Mouse (Mus musculus): ENCODE measurements around the gene P4ha2. TPM values are rescaled to one million over a fixed set of nuclear protein-coding genes. Genes with fewer than 3 reads are reported as not detected.

Gene P4ha2
- polyA plus RNA-seq, 1 experiment from 2014 or later: 10.3 TPM

GRCm38 (mm10) chr11:54071726-54072445 lies 28.0 kb upstream of the P4ha2 start:
- no peak for ATAC-seq
- no peak overlapping the region for H3K4me3 ChIP-seq
- no peaks in the 10 kb centered on the region for H3K36me3 ChIP-seq
- no peak overlapping the region for H3K9ac ChIP-seq
- 60% methylated on average over 5 of the region's 5 CpGs for WGBS (ENCODE audit: insufficient replicate concordance)
- no peak overlapping the region for H3K27ac ChIP-seq
- H3K9me3 ChIP-seq (replicated peaks): no peaks in the 10 kb centered on the region
- H3K4me2 ChIP-seq: no peak overlapping the region
- H3K27me3 ChIP-seq (replicated peaks): peaks cover 68% of the 10 kb centered on the region
- no peaks in the 10 kb centered on the region for H3K4me1 ChIP-seq

GRCm38 (mm10) chr11:54073291-54073690 lies 26.6 kb upstream of the P4ha2 start:
- Histone ChIP-seq H3K4me3 (no peak overlapping the region), H3K27ac (no peak overlapping the region), H3K36me3 (no peaks in the 10 kb centered on the region), H3K9me3 (replicated peaks) (no peaks in the 10 kb centered on the region), H3K4me2 (no peak overlapping the region), H3K9ac (no peak overlapping the region), H3K4me1 (no peaks in the 10 kb centered on the region), H3K27me3 (replicated peaks) (peaks cover 54% of the 10 kb centered on the region)
- no peak for ATAC-seq
- 45% methylated on average over 4 of the region's 4 CpGs for WGBS (ENCODE audit: insufficient replicate concordance)

GRCm38 (mm10) chr11:54075353-54075752 lies 24.5 kb upstream of the P4ha2 start:
- Histone ChIP-seq H3K27ac (no peak overlapping the region), H3K27me3 (replicated peaks) (peaks cover 36% of the 10 kb centered on the region), H3K36me3 (no peaks in the 10 kb centered on the region), H3K4me1 (no peaks in the 10 kb centered on the region), H3K4me3 (no peak overlapping the region), H3K9ac (no peak overlapping the region), H3K4me2 (no peak overlapping the region), H3K9me3 (replicated peaks) (no peaks in the 10 kb centered on the region)
- 81% methylated on average over 6 of the region's 6 CpGs for WGBS (ENCODE audit: insufficient replicate concordance)
- ATAC-seq: no peak

- Histone ChIP-seq H3K4me3 (no peak overlapping the region), H3K9me3 (replicated peaks) (no peaks in the 10 kb centered on the region), H3K4me1 (no peaks in the 10 kb centered on the region), H3K27ac (no peak overlapping the region), H3K4me2 (no peak overlapping the region), H3K27me3 (replicated peaks) (peaks cover 31% of the 10 kb centered on the region), H3K9ac (no peak overlapping the region), H3K36me3 (no peaks in the 10 kb centered on the region)
- 79% methylated on average over 1 of the region's 1 CpGs for WGBS (ENCODE audit: insufficient replicate concordance)
- no peak for ATAC-seq
Measured at GRCm38 (mm10) chr11:54076101-54076500, 23.8 kb upstream of the P4ha2 start.

GRCm38 (mm10) chr11:54080435-54080834 lies 19.5 kb upstream of the P4ha2 start:
- no peak for ATAC-seq
- H3K4me3 ChIP-seq: no peak overlapping the region
- WGBS (ENCODE audit: insufficient replicate concordance): 46% methylated on average over 7 of the region's 7 CpGs
- peaks cover 6% of the 10 kb centered on the region; the same call in 1 of the 2 replicates for H3K4me1 ChIP-seq
- H3K36me3 ChIP-seq: no peaks in the 10 kb centered on the region
- no peaks in the 10 kb centered on the region for H3K9me3 ChIP-seq (replicated peaks)
- no peak overlapping the region for H3K4me2 ChIP-seq
- peaks cover 8% of the 10 kb centered on the region; the same call in 1 of the 2 replicates for H3K27me3 ChIP-seq (replicated peaks)
- no peak overlapping the region for H3K27ac ChIP-seq
- H3K9ac ChIP-seq: no peak overlapping the region

GRCm38 (mm10) chr11:54082725-54083124 lies 17.2 kb upstream of the P4ha2 start:
- ATAC-seq: no peak
- Histone ChIP-seq H3K9ac (no peak overlapping the region), H3K9me3 (replicated peaks) (no peaks in the 10 kb centered on the region), H3K4me2 (no peak overlapping the region), H3K4me3 (no peak overlapping the region), H3K27ac (no peak overlapping the region), H3K36me3 (no peaks in the 10 kb centered on the region), H3K27me3 (replicated peaks) (peaks cover 8% of the 10 kb centered on the region; the same call in 1 of the 2 replicates), H3K4me1 (peaks cover 6% of the 10 kb centered on the region; the same call in 1 of the 2 replicates)
- 60% methylated on average over 5 of the region's 5 CpGs for WGBS (ENCODE audit: insufficient replicate concordance)

- no peak overlapping the region for H3K27ac ChIP-seq
- no peaks in the 10 kb centered on the region for H3K9me3 ChIP-seq (replicated peaks)
- H3K4me2 ChIP-seq: no peak overlapping the region
- ATAC-seq: no peak
- no peaks in the 10 kb centered on the region for H3K36me3 ChIP-seq
- H3K4me1 ChIP-seq: peaks cover 6% of the 10 kb centered on the region; the same call in 1 of the 2 replicates
- 78% methylated on average over 1 of the region's 1 CpGs for WGBS (ENCODE audit: insufficient replicate concordance)
- peaks cover 8% of the 10 kb centered on the region; the same call in 1 of the 2 replicates for H3K27me3 ChIP-seq (replicated peaks)
- no peak overlapping the region for H3K9ac ChIP-seq
- no peak overlapping the region for H3K4me3 ChIP-seq
Measured at GRCm38 (mm10) chr11:54084976-54085375, 14.9 kb upstream of the P4ha2 start.

GRCm38 (mm10) chr11:54085816-54086215 lies 14.1 kb upstream of the P4ha2 start:
- no peak overlapping the region for H3K27ac ChIP-seq
- H3K36me3 ChIP-seq: no peaks in the 10 kb centered on the region
- no peak for ATAC-seq
- H3K4me1 ChIP-seq: peaks cover 6% of the 10 kb centered on the region; the same call in 1 of the 2 replicates
- no peak overlapping the region for H3K4me3 ChIP-seq
- no peak overlapping the region for H3K4me2 ChIP-seq
- no peaks in the 10 kb centered on the region for H3K9me3 ChIP-seq (replicated peaks)
- 50% methylated on average over 5 of the region's 5 CpGs for WGBS (ENCODE audit: insufficient replicate concordance)
- 0 out of 2 replicates have a peak, but pooled peaks cover 3% of the 10 kb centered on the region for H3K27me3 ChIP-seq (replicated peaks)
- no peak overlapping the region for H3K9ac ChIP-seq

GRCm38 (mm10) chr11:54088253-54088946 lies 11.5 kb upstream of the P4ha2 start:
- H3K9me3 ChIP-seq (replicated peaks): no peaks in the 10 kb centered on the region
- no peak for ATAC-seq

GRCm38 (mm10) chr11:54088947-54089317 lies 11.0 kb upstream of the P4ha2 start:
- Histone ChIP-seq H3K4me1 (no peaks in the 10 kb centered on the region), H3K27ac (no peak overlapping the region), H3K9me3 (replicated peaks) (no peaks in the 10 kb centered on the region), H3K4me2 (no peak overlapping the region), H3K4me3 (no peak overlapping the region), H3K27me3 (replicated peaks) (no peaks in the 10 kb centered on the region), H3K36me3 (no peaks in the 10 kb centered on the region), H3K9ac (no peak overlapping the region)
- ATAC-seq: no peak
- 52% methylated on average over 5 of the region's 5 CpGs for WGBS (ENCODE audit: insufficient replicate concordance)

More at GRCm38 (mm10) chr11:54088253-54088946, 11.5 kb upstream of the P4ha2 start:
- 75% methylated on average over 7 of the region's 7 CpGs for WGBS (ENCODE audit: insufficient replicate concordance)
- no peaks in the 10 kb centered on the region for H3K4me1 ChIP-seq
- H3K27me3 ChIP-seq (replicated peaks): no peaks in the 10 kb centered on the region
- no peak overlapping the region for H3K4me3 ChIP-seq
- no peaks in the 10 kb centered on the region for H3K36me3 ChIP-seq
- H3K4me2 ChIP-seq: no peak overlapping the region
- H3K9ac ChIP-seq: no peak overlapping the region
- no peak overlapping the region for H3K27ac ChIP-seq

- Histone ChIP-seq H3K4me1 (no peaks in the 10 kb centered on the region), H3K27me3 (replicated peaks) (peaks cover 7% of the 10 kb centered on the region; the same call in 1 of the 2 replicates), H3K36me3 (no peaks in the 10 kb centered on the region), H3K9ac (no peak overlapping the region), H3K4me3 (no peak overlapping the region), H3K9me3 (replicated peaks) (no peaks in the 10 kb centered on the region), H3K27ac (no peak overlapping the region), H3K4me2 (no peak overlapping the region)
- 63% methylated on average over 1 of the region's 1 CpGs for WGBS (ENCODE audit: insufficient replicate concordance)
- ATAC-seq: no peak
Measured at GRCm38 (mm10) chr11:54090091-54090879, 9.6 kb upstream of the P4ha2 start.

- H3K27ac ChIP-seq: no peak overlapping the region
- no peaks in the 10 kb centered on the region for H3K9me3 ChIP-seq (replicated peaks)
- no peak for ATAC-seq
- no peak overlapping the region for H3K9ac ChIP-seq
- no peaks in the 10 kb centered on the region for H3K36me3 ChIP-seq
- H3K4me1 ChIP-seq: no peaks in the 10 kb centered on the region
- H3K27me3 ChIP-seq (replicated peaks): peaks cover 8% of the 10 kb centered on the region; the same call in 1 of the 2 replicates
- H3K4me3 ChIP-seq: no peak overlapping the region
- no peak overlapping the region for H3K4me2 ChIP-seq
- 36% methylated on average over 8 of the region's 8 CpGs for WGBS (ENCODE audit: insufficient replicate concordance)
Measured at GRCm38 (mm10) chr11:54091726-54092125, 8.2 kb upstream of the P4ha2 start.

All from liver, embryonic 12.5 days (tissue).